Mouse (Mus musculus) C2C12 (cell line): ENCODE data around the gene Eef1e1. TPM values are rescaled to one million over a fixed set of nuclear protein-coding genes. Genes with fewer than 3 reads are reported as not detected.
"Not testable (repeated sequence)": the region's sequence is repeated elsewhere in the genome, so short reads cannot be mapped to it uniquely, and the experiment has no call there.

Source experiments
- H3K27me3 ChIP-seq: one replicate; pipeline ENCODE4 v1.6.1; 2011; ENCODE audit not compliant: control insufficient read depth, insufficient read depth, insufficient read length
- H3K36me3 ChIP-seq: one replicate; pipeline ENCODE4 v1.6.1; 2011; ENCODE audit not compliant: control insufficient read depth, insufficient read depth
- H3K4me3 ChIP-seq: one replicate; pipeline ENCODE4 v1.5.1; 2011; ENCODE audit warnings: mild to moderate bottlenecking, control low read depth; ENCODE audit not compliant: poor library complexity, insufficient read depth, severe bottlenecking
- H3K79me2 ChIP-seq: one replicate; pipeline ENCODE4 v1.6.1; 2011; ENCODE audit not compliant: control insufficient read depth, insufficient read depth
- H3K79me3 ChIP-seq: one replicate; pipeline ENCODE4 v1.6.1; 2011; ENCODE audit warnings: low read depth, control low read depth
- H3ac ChIP-seq: one replicate; pipeline ENCODE3; 2011; ENCODE audit warnings: low read depth; ENCODE audit not compliant: control insufficient read depth, insufficient read length
- CEBPB ChIP-seq: IDR thresholded peaks from one replicate; pipeline ENCODE4 v1.6.1; 2011; ENCODE audit warnings: low read depth, mild to moderate bottlenecking, control low read depth, moderate library complexity
- CTCF ChIP-seq: IDR thresholded peaks from one replicate; pipeline ENCODE4 v1.5.1; 2011; ENCODE audit not compliant: control insufficient read depth, insufficient read depth, insufficient read length
- FOSL1 ChIP-seq: IDR thresholded peaks from one replicate; pipeline ENCODE4 v1.8.0; 2011; ENCODE audit warnings: mild to moderate bottlenecking, low read length; ENCODE audit not compliant: poor library complexity, insufficient read depth, severe bottlenecking
- MAX ChIP-seq: IDR thresholded peaks from one replicate; pipeline ENCODE4 v1.6.1; 2011; ENCODE audit warnings: mild to moderate bottlenecking, control low read depth
- MYOD1 ChIP-seq: IDR thresholded peaks from one replicate; pipeline ENCODE4 v1.6.1; 2011; ENCODE audit warnings: low read depth; ENCODE audit not compliant: control insufficient read depth, insufficient read length
- MYOG ChIP-seq: IDR thresholded peaks from one replicate; pipeline ENCODE4 v1.6.1; 2011; ENCODE audit not compliant: control insufficient read depth, insufficient read length; ENCODE audit errors: extremely low read depth
- USF1 ChIP-seq: IDR thresholded peaks from one replicate; pipeline ENCODE4 v1.6.1; 2011; ENCODE audit warnings: low read depth, mild to moderate bottlenecking, control low read depth, moderate library complexity
- long read RNA-seq, 2 experiments: library from polyadenylated mRNA; unstranded; transcript quantifications; one replicate each; pipeline ENCODE4 v2.0.0; 2019 to 2020
- polyA plus RNA-seq: library from polyadenylated mRNA; unstranded; fragments of >200 nt; fragmentation: generic; extraction: Trizol; gene quantifications from one replicate; pipeline ENCODE4 v1.2.1, GENCODE M21; 2012; ENCODE audit warnings: missing spikeins

Eef1e1 gene
- 64.0 TPM for polyA plus RNA-seq
- long read RNA-seq, experiment 1, transcript Eef1e1-201 (4 exons, 2,553 nt): major isoform, 52 of 57 reads
- long read RNA-seq, experiment 1, partial matches to known transcripts: 1 of 57 reads
- long read RNA-seq, experiment 1, other reads (novel, unspliced or antisense): 3 of 57 reads
- long read RNA-seq, experiment 2, transcript Eef1e1-201 (4 exons, 2,553 nt): major isoform, 78 of 79 reads
- long read RNA-seq, experiment 2, partial matches to known transcripts: 1 of 79 reads
- long read RNA-seq, experiment 2, other reads (novel, unspliced or antisense): 0 of 79 reads

DNA sequence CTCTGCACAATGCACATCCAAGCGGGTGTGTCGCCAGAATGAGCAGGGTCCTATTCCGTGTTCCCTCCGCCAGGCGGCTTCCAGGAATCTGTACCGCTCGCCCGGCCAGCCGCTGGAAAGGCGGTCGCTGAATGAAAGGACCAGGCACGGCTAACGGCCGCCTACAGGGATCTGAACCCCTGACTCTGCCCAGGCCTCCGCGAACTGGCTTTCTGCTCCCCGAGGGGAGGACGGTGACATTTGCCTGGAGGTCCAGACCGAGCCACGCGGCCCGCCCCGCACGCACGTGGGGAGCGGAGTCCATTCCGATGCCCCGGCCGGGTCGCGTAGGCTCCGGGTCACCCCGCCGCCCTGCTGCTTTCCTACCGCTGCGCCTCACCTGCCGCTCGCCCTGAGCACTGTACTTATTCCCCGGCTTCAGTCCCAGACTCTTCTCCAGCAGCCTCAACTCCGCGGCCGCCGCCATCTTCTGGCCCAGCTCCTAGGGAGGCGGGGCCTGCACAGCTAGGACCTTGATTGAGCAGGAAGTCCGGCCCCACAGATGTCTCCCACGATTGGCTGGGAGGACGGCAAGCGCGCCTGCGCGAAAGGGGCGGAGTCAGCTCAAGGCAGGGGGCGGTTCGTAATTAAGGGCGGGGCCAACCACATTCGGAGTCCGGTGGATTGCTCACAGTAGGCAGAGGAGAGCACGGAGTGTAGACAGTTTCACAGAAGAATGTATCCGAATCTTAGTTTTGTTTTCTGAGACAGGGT, at the start of gene Eef1e1:
Eef1e1 (minus strand) TSS at position 531 of the 753 bp plus-strand sequence.
- Histone ChIP-seq H3K36me3 (peaks cover 37% of the 10 kb centered on the region), H3K27me3 (no peaks in the 10 kb centered on the region), H3K4me3 (peak within 1 kb of the TSS; percentile 89), H3ac (peak within 1 kb of the TSS; percentile 93), H3K79me3 (peaks cover 38% of the 10 kb centered on the region), H3K79me2 (peaks cover 51% of the 10 kb centered on the region)
- TF ChIP-seq CEBPB: no peak
- TF ChIP-seq MAX: peak; percentile 79
- peak; percentile 50 for TF ChIP-seq CTCF

- Histone ChIP-seq H3ac (no peak overlapping the region), H3K79me2 (no peaks in the 10 kb centered on the region), H3K4me3 (no peak overlapping the region), H3K36me3 (no peaks in the 10 kb centered on the region), H3K79me3 (no peaks in the 10 kb centered on the region), H3K27me3 (peaks cover 5% of the 10 kb centered on the region)
- TF ChIP-seq CTCF: no peak
- TF ChIP-seq MYOG: no peak
- no peak for TF ChIP-seq CEBPB
- TF ChIP-seq MYOD1: no peak
- TF ChIP-seq FOSL1: no peak
- TF ChIP-seq MAX: no peak
- TF ChIP-seq USF1: no peak
Measured at GRCm38 (mm10) chr13:38690845-38691244, 32.0 kb upstream of the Eef1e1 start.

DNA sequence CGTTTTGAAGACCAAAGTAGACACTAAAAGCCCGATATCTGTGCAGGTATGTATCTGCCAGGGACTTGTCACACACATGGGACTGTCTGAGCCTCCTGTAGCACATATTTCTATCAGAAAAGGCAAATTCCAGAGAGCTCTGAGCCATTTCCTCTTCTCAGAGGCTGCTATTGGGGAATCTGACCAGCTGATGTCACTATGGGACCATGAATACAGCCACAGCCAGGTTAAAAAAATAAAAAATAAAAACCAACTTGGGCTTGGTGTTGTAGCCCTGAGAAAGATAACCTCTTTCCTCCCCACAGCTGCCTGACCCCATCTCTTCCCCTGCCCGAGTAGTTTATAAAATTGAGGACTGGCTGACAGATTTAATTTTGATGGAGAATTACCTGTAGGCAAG, 31.2 kb upstream of the Eef1e1 start:
- no peaks in the 10 kb centered on the region for H3K79me3 ChIP-seq
- H3K27me3 ChIP-seq: peaks cover 5% of the 10 kb centered on the region
- H3K4me3 ChIP-seq: no peak overlapping the region
- H3ac ChIP-seq: no peak overlapping the region
- no peaks in the 10 kb centered on the region for H3K36me3 ChIP-seq
- TF ChIP-seq CTCF (no peak), USF1 (no peak), MYOD1 (no peak), FOSL1 (no peak), MYOG (no peak), CEBPB (no peak), MAX (no peak)
- H3K79me2 ChIP-seq: no peaks in the 10 kb centered on the region

GRCm38 (mm10) chr13:38688761-38689160, 29.9 kb upstream of the Eef1e1 start:
- no peaks in the 10 kb centered on the region for H3K79me3 ChIP-seq
- no peak for TF ChIP-seq MAX
- H3K4me3 ChIP-seq: no peak overlapping the region
- H3ac ChIP-seq: no peak overlapping the region
- no peaks in the 10 kb centered on the region for H3K36me3 ChIP-seq
- peaks cover 5% of the 10 kb centered on the region for H3K27me3 ChIP-seq
- no peaks in the 10 kb centered on the region for H3K79me2 ChIP-seq

DNA sequence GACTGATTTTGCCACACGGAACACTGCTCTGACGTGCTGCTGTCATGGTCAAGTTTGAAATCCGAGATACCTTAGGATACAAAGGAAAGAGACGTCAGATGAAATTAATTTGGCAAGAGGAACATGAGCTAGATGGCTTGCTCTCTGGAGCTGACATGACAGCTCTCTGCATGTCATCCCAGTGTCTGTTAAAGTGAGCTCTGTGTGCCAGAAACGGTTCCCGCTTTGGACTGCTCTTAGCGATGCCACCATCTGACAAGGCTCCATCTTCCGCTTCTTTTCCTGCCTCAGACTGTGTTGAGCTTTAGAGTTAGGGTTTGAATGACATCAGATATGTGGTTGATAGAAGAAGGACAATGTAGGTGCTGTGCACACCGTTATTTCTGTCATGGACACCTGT, 13.5 kb upstream of the Eef1e1 start:
- H3K4me3 ChIP-seq: no peak overlapping the region
- no peaks in the 10 kb centered on the region for H3K27me3 ChIP-seq

DNA sequence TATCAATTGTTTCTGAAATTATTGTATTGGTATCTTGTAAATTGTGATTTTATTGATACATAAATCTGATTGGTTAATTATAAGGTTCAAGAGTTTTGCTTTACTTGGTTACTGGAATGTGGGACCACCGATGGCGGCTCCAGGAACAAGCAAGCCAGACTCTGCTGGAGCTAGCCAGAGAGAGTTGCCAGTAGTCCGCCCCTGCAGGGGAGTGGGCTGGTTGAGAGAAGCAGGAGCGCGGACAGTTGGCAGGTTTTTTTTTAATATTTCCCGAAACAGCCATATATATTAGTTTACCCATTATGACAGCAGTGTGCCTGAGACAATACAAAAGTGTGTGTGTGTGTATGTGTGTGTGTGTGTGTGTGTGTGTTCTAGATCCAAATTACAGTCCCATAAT, 12.6 kb upstream of the Eef1e1 start:
- H3ac ChIP-seq, H3K79me2 ChIP-seq, H3K36me3 ChIP-seq, H3K4me3 ChIP-seq, H3K79me3 ChIP-seq, H3K27me3 ChIP-seq: not testable (repeated sequence)

More for the DNA sequence above, 13.5 kb upstream of the Eef1e1 start:
- Histone ChIP-seq H3K36me3 (no peaks in the 10 kb centered on the region), H3K79me2 (no peaks in the 10 kb centered on the region), H3K79me3 (no peaks in the 10 kb centered on the region), H3ac (no peak overlapping the region)
- TF ChIP-seq CEBPB (no peak), MYOD1 (no peak), USF1 (no peak), CTCF (no peak), FOSL1 (no peak), MYOG (no peak), MAX (no peak)
